Mouse (Mus musculus) left cerebral cortex, postnatal 25 days (tissue): ENCODE results near the gene Erbb2. TPM values are rescaled to one million over a fixed set of nuclear protein-coding genes. Genes with fewer than 3 reads are reported as not detected.

Experiments
- DNase-seq, 2 experiments: peaks; one replicate each; pipeline ENCODE4 v3.0.0; 2022; ENCODE audit warnings: low spot score in 2 of 2, mixed read lengths in 1 of 2
- intact Hi-C: fragments of 180-260 bp; cut with DNase I; formaldehyde crosslinking; loops from one replicate; pipeline ENCODE4 v1.15.1; 2025
- total RNA-seq, 2 experiments: library from RNA; stranded (reverse); gene quantifications; 2 replicates each; pipeline ENCODE4 v1.2.3; 2021

Erbb2 gene
- total RNA-seq, 2 experiments from 2014 or later: 1.8 to 2.4 TPM

DNA sequence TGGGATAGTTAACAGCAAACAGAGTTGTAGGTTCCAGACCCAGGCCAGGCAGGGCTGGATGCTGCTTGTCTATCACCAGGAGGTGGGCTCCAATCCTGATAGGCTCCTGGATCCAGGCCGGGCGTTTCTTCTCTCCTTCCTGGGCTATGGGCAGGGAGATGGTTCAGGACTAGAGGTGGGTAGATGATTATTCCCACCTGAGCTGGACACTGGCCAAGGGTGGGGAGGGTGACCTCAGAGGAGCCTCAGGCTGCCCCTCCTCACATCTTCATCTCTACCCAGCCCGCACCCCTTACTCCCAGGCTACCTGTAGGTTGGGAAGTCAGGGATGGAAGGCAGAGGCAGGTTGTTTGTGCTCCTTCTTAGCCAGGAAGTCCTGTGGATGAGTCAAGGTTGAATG lies 37.1 kb downstream of the Erbb2 start:
- intact Hi-C loops: no loop called here
- DNase-seq: no peak

DNA sequence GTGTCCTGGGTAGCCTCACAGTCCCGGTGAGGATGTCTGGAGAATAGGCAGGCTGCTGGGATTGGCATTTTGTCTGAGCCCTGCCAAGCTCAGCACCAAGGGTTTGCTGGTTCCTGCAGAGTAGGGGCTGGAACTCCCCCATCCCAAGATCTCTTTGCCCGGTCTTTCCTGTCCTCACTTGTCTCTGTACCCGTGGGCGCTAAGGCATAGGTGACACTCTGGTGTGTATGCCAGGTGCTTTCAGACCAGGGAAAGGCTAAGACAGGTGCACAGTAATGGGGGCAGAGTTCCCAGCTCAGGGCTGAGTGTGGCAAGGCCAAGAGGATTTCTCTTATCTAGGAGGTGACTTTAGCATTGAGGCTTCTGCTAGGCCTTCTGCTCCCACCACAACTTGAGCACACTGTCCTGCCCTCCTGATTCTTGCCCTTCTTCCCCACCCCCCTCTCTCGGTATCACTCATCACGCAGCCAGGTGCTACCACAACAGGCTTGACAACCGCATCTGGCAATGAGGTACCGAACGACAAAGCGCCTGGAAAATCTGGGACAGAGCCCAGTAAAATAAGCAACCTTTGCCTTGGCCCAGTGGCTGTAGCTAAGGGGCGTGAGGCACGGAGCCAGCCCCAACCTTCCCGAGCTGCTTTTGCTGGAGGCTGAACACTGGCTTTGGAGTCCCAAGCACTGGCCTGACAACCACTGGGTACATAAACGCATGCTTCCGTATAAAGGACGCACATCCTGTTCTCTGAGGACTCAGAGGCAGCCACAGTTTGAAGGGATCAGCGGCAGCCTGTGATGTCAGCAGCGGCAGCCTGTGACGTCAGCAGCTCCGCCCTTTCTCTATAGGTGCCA lies 37.9 kb downstream of the Erbb2 start:
- intact Hi-C loops: no loop called here
- no peak for DNase-seq

DNA sequence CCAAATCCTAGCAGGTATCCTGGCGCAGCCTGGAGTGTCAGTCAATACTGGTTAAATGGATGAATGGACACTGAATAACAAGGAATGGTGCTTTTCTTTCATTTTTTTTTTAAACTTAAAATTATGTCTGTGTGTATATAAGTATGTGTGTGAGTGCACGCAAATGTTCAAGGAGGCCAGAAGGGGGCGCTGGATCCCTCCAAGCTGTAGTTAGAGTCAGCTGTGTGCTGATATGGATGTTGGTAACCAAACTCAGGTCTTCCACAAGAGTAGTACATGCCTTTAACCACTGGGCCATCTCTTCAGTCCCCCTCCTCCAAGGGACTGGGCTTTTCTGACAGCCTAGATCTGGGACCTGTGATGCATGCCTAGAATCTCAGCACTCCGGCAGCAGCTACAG lies 43.2 kb downstream of the Erbb2 start:
- no peak for DNase-seq
- intact Hi-C loops: loop anchor here (5.0 kb wide), 1 partner anchor 208 kb away; no protein-coding TSS in a partner anchor

DNA sequence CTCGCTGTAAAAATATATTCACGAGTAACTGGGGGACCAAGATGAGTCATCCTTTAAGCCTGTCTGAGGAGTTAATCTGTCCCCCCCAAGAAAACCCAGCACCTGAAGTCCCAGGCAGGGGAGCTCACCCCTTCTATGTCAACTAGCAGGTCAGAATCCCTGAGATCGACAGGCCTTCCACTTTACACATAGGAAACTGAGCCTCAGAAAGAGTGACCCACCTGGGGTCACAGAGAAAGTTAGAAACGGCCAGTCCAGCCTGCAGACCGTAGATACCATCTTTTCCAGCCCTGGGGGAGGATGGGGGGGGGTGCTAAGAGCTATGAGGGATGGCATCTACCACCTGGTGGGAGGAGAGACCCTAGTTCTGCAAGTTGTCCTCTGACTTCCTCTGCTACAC lies 44.3 kb downstream of the Erbb2 start:
- DNase-seq: no peak
- intact Hi-C loops: loop anchor here (5.0 kb wide), 1 partner anchor 209 kb away; no protein-coding TSS in a partner anchor

DNA sequence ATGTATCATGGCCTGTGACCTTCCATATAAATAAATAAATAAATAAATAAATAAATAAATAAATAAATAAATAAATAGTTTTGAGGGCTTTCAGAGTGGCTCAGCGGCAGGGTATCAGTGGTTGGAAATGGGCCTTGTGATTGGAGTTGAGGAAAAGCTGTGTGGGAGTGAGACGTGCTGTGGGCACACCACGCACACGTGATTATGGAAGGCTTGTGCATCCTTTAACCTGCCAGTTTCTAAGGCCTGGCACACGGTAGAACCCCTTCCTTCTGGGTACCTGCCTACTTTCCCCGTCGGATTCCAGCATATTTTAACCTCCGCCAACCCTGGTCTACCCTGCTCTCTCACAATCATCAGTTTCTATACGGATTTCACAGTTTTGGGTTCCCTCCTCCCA lies 44.7 kb downstream of the Erbb2 start:
- intact Hi-C loops: loop anchor here (1.0 to 5.0 kb wide), 3 partner anchors 115 to 210 kb away; no protein-coding TSS in a partner anchor
- DNase-seq: no peak

DNA sequence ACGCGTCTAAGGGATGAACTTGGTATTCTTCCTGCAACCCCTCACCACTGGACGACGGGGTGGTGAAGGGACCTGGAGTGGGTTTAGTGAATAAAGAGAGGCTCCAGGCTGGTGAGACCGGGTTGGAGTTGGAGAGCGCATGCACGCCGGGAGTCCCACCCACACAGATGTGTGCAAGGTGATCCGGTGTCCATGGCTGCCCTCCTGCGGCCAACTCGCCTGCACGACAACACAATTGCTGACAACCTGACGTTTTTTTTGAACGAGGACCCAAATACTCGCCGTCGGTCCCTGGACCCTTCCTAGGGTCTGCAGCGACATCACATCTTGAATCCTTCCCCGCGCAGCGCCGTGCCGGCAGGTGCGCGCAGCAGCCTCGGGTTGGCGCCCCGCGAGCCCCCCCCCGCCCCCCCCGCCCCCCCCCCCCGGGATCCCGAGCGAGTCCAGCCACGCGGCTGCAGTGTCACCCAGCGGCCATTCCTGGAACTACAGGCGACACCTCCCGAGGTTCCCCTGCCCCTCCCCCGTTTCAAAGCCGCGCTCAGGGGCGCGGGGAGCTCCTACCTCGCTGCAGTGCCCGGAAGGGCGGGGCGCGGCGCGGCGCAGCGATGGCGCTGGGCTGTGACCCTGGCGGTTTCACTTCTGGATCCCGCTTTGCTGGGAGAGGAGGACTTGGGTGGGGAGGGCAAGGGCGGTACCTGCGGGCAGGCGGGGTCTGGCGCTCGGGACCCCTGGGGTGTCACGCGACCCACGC lies 45.3 kb downstream of the Erbb2 start:
- intact Hi-C loops: loop anchor here (1.0 to 5.0 kb wide), 3 partner anchors 115 to 210 kb away; no protein-coding TSS in a partner anchor
- DNase-seq: peak; percentile 73 to 76

DNA sequence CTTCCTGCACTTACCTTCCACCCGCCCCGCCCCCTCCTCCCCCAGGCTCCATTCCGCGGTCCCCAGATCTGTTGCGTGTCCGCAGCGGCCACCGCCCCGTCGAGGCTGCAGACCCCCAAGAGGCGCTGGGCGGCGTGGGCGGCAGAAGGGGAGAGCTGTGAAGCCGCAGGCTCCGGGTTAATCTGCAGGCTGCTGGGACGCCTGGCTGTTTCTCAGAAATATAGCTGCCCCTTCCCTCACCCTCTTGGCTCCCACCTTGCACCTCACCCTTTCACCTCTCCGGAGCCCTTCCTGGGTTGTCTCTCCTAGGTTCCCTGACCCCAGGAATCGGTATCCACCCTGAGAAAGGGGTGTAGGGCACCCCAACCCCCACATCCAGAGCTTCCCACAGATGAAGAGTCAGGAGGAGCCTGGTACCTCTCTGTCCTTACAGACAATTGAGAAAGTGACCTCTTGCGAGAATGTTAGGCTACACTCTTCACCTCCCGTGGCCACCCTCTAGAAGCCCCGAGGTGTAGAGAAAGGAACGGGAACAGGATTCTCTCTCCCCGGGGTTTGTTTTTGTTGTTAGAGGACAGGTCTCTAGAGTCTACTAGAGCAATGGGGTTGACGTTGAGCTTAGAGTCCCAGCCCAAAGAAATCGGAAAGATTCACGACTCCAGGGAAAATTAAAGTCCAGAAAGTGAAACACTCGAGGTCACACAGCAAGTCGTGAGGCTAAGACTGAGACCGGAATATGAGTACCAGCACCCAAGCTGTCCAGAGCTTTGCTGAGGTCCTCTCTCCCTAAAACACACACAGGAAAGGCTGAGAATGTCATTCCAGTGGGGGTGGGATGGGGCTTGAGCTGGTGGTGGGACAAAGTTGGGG lies 46.1 kb downstream of the Erbb2 start:
- no peak for DNase-seq
- intact Hi-C loops: loop anchor here (5.0 kb wide), 1 partner anchor 211 kb away; no protein-coding TSS in a partner anchor

DNA sequence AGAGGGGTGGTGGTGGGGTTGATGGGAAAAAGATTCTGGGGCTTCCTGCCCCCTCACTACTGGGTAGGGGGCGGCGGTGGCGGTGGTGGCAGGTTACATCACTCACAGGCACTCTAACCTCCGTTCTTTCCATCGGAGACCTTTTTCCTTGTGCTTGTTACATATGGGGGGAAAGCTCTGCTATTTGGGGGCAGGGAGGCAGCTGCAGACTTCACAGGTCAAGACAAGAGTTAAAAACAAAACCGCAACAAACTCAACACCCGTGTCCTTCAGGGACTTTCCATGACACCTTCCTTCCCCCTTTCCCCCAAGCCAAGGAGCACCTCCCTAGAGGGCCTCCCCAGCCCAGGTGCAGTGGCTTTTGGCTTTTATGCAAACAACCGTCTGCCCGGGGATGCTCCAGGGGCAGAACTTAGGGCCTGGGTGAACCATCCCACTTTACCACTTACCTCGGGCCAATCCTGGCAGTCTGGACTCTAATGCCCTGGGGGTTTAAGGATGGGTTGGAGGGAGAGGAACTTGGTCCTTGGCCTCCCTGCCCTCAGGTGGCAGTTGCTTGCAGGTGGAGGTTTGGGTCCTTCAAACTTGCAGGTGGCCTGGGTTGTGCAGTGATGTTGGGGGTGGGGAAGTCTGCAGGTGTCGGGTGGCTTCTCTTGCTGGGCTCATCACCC lies 46.9 kb downstream of the Erbb2 start:
- intact Hi-C loops: loop anchor here (5.0 kb wide), 1 partner anchor 212 kb away; no protein-coding TSS in a partner anchor
- DNase-seq: no peak

DNA sequence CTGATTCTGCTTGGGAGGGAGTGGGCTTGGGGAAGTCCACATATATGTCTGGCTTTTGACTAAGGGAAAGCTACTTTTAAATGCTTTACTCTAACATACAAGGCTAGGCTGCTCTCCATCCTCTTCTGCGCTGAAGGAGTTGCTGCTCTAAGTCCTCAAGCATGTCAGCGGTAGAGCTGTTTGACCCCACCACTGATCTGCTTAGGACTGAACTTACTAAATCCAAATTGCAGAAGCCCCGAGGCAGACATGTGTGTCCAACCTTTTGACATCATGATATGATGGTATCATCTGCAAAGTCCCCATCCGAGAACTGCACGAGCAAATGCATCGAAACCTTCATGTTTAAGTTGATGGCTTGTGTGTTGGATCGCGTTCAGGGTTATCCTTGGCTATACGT lies 47.6 kb downstream of the Erbb2 start:
- DNase-seq: no peak
- intact Hi-C loops: loop anchor here (5.0 kb wide), 1 partner anchor 213 kb away; no protein-coding TSS in a partner anchor

DNA sequence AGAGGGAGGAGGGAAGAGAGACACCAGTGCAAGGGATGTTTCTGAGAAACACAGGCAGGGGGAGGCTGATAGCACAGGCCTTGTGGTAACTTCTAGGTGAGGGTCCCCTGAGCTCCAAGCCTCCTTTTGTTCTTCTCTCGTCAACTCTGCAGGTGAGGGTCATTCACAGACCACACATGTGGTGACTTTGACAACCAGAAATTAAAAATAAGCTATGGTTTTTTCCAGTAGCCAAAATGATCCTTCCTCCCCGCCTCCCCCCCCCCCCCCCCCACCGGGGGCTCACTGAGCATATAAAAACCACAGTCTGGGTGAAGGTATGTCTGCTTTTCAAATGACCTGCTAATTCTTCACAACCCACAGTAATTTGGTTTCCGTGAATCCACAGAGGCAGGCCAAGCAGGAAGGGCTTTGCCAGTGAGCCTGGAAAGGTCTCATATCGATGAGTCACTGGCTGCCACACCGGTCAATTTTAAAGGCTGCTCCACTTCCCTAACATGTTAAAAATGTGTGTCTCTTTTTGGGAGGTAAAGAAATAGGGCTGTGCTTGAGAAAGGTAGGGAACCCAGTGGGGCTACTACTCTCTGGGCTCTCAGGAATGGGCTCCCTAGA lies 48.9 kb downstream of the Erbb2 start:
- intact Hi-C loops: no loop called here
- no peak for DNase-seq

DNA sequence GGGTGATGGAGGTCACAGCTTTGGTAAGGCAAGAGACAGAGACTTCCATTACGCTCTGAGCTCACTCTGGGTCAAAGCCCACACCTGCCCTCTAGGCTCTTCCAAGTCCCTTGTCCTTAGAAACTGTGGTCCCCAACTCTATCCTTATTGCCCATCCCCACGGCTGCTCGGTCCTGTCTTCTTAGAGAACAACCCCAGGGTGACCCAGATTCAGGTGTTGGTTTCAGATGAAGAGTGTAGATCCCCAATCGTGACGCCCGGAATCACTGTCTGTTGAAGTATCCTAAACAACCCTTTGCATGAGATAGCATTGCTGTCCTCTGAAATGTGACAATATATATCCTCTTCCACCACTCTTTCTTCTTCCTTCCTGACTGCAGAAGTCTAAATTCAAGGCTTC lies 50.0 kb downstream of the Erbb2 start:
- intact Hi-C loops: no loop called here
- DNase-seq: no peak

DNA sequence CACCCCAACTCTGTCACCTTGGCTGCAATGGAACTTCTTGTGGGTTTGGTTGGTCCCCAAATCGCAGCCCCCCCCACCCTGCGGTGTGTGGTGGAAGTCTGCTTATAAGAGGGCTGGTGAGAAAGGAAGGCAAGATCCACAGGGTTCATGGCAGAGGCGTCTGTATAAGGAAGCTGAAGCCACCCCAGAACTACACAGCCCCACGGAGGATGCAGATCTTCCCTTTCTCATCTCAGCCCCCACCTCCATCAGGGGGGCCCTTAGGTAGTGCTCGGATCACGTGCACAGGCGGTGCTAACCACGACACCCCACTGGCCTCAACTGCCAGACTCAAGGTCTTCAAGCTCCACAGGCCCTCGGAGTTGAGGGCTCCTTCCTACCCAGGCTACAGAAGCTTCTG lies 51.6 kb downstream of the Erbb2 start:
- no peak for DNase-seq
- intact Hi-C loops: no loop called here

DNA sequence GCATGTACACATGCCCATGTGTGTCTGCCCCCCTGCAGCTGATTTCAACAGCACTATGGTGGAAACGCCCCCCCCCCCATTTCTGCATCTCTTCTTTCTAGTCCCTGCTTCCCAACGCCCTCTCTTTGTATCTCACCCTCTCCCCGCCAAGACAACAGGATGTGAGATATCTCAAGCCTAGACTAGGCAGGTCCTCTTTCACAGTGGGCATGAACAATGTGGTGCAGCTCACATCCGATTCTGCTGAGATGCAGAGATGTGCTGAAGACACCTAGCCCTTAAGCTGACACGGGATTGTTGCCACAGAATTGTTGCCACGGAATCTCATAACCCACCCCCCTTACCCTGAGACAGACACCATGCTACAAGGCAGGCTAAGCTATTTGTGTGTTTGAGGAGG lies 52.2 kb downstream of the Erbb2 start:
- DNase-seq: peak in 1 of 2 experiments; percentile 15
- intact Hi-C loops: no loop called here

DNA sequence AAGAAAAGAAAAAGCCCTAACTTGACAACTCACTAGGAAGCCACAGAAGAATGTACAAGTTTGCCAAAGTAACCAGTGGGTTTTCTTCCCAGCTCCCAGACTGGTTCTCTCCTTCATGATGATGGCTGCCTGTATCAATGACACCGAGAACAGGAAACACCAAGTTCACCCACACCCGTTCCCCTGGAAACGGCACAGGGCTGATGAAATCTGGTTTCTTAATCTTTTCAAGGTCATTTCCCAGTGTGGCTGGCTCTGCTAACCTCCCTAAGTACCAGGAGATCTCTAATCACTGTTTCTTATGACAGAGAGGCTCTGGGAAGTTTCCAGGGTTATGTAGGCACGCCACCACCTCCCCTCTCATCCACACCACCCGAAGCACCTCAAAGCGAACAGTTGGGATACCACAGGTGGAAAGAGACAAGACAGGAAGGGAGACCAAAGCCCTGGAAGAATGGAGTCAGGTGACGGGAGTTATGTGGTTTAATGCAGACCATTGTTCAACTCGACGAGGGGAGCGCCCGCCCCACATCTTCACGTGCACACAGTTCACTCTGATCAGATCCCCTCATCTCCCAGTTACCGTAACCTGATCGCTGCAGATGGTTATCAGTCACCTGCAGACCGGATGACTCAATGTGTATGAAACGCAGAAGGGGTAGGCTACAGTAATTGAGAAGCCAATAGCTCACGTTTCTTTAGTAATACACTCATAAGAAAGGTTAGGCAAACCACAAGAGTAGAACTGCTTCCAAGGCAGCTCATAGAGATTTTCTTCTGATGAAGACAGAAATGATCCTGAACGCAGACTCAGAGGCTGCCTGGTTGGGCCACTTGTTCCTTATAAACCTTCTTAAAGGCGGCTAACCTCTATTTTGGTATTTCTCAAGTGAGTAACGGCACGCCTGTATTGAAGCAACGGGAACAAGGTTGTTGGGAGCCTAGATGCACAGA lies 57.8 kb downstream of the Erbb2 start:
- no peak for DNase-seq
- intact Hi-C loops: no loop called here

DNA sequence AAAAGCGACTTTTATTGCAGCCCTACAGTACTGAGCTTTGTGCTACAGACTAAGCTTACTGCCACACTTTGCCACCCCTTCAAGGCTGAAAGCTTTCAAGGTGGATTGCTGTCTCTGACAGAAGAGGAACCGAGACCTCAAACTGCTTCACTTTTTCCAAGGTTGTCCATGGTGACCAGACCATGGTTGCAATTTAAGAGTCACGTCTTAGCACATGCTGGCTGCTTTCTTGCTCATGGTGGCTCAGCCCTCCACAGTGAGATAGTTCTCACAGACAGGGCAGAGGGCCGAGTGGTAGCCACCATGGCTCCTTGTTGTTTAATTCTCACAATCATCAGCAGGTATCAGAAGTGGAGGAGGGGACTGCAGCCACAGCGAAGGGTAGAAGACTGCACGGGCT lies 58.5 kb downstream of the Erbb2 start:
- DNase-seq: no peak
- intact Hi-C loops: no loop called here

DNA sequence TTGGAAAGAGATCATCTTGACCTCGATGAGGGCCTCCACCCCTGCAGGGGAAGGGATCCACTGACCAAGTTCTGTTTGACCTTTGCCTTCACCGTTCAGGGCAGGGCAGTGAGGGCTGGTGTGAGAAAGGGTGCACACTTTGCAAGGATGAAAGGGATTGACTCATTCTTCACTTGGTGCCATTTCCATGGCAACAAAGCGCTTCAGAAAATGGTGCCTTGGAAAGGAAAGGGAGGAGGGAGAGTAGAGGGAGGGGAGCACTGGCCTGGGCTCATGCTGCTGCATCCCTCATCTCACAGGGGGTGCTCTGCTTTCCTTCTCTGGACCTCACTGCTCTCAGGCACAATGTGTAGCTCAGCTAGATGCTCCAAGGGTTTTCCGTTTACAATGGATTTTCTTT lies 60.4 kb downstream of the Erbb2 start:
- intact Hi-C loops: no loop called here
- no peak for DNase-seq

DNA sequence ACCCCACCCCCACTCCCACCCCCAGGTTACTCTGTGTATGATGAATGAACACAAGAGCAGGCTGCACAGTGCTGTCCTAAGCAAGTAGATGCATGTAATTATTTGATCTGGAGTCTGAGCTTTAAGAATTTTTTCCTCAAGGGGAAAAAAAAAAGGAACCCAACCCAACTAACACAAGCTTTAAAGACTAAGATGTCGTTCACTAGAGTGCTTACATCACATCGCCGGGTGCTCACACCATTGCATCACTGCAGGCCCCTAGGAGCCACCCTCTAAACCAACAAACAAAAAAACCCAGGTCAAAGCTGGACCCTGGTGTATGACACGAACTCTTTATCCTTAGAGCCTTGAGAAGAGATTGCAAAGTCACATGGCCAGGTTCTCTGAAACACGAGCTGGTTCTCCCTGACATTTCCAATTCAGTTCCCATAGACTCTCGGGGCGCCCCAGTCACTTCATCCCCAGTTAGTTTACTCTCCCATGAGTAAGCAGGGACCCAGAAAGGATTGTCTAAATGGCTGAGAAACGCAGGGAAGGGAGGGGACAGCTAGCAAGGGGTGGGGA lies 61.7 kb downstream of the Erbb2 start:
- DNase-seq: no peak
- intact Hi-C loops: no loop called here
